Mouse (Mus musculus) forebrain, embryonic 11.5 days (tissue): ENCODE measurements around the gene Krt36. TPM values are rescaled to one million over a fixed set of nuclear protein-coding genes. Genes with fewer than 3 reads are reported as not detected.

Experiments used
- ATAC-seq: fragments of 200-750 bp; cut with Nextera tagmentation; replicated peaks from 2 replicates; pipeline ENCODE4 v1.8.0; 2017; ENCODE audit warnings: moderate TSS enrichment; ENCODE audit not compliant: low FRiP score
- DNase-seq: peaks from one replicate; pipeline ENCODE4 v3.0.0-alpha.2; 2017; ENCODE audit warnings: low spot score
- H3K27ac ChIP-seq: fragments of 300-500 bp; sonication (generic); 2 replicates; pipeline ENCODE4 v1.5.1; 2014; ENCODE audit warnings: low read depth, low read length
- H3K27me3 ChIP-seq: fragments of 300-500 bp; sonication (generic); 2 replicates; pipeline ENCODE4 v1.6.1; 2014; ENCODE audit warnings: mild to moderate bottlenecking, low read length, mixed read lengths; ENCODE audit not compliant: control insufficient read depth, insufficient read depth
- H3K36me3 ChIP-seq: fragments of 300-500 bp; sonication (generic); 2 replicates; pipeline ENCODE4 v1.6.1; 2014; ENCODE audit warnings: mild to moderate bottlenecking, low read length, moderate library complexity, mixed read lengths; ENCODE audit not compliant: control insufficient read depth, insufficient read depth
- H3K4me1 ChIP-seq: fragments of 300-500 bp; sonication (generic); replicated peaks from 2 replicates; pipeline ENCODE4 v1.6.1; 2014; ENCODE audit warnings: low read length, mixed read lengths; ENCODE audit not compliant: control insufficient read depth, insufficient read depth
- H3K4me2 ChIP-seq: fragments of 300-500 bp; sonication (generic); 2 replicates; pipeline ENCODE4 v1.6.1; 2014; ENCODE audit warnings: low read depth, mild to moderate bottlenecking, low read length, moderate library complexity, mixed read lengths; ENCODE audit not compliant: severe bottlenecking
- H3K4me3 ChIP-seq: fragments of 300-500 bp; sonication (generic); 2 replicates; pipeline ENCODE4 v1.5.1; 2014; ENCODE audit warnings: low read depth, low read length
- H3K9ac ChIP-seq: fragments of 300-500 bp; sonication (generic); 2 replicates; pipeline ENCODE4 v1.6.1; 2014; ENCODE audit warnings: low read length
- H3K9me3 ChIP-seq: fragments of 300-500 bp; sonication (generic); 2 replicates; pipeline ENCODE4 v1.6.1; 2016; ENCODE audit warnings: low read length, mixed read lengths; ENCODE audit not compliant: control insufficient read depth
- WGBS: fragments of 180-500 bp; shearing (Covaris S2); extraction: QIAGEN DNeasy Blood & Tissue Kit; methylation state at CpG from one replicate; pipeline ENCODE4 v1.1.7; 2014; 5-methylcytosine and 5-hydroxymethylcytosine counted together
- polyA plus RNA-seq: library from polyadenylated mRNA; unstranded; fragments of >200 nt; fragmentation: Nextera tagmentation; extraction: Ambion mirVana; gene quantifications from 2 replicates; pipeline ENCODE4 v1.2.1, GENCODE M21; 2014

Krt36 gene
- polyA plus RNA-seq, 1 experiment from 2014 or later, result not detected

- H3K9me3 ChIP-seq, result no peaks in the 10 kb centered on the region
- no peak overlapping the region for H3K4me2 ChIP-seq
- 85% methylated on average over 12 of the region's 12 CpGs for WGBS
- no peaks in the 10 kb centered on the region for H3K36me3 ChIP-seq
- ATAC-seq (no peak), DNase-seq (no peak)
- H3K4me1 ChIP-seq, result no peaks in the 10 kb centered on the region
- no peak overlapping the region for H3K4me3 ChIP-seq
- H3K27me3 ChIP-seq, result no peaks in the 10 kb centered on the region
- H3K27ac ChIP-seq, result no peak overlapping the region
- H3K9ac ChIP-seq, result no peak overlapping the region
These were observed 39.0 kb downstream of the Krt36 start for GRCm38 (mm10) chr11:100066236-100067010.

- 72% methylated on average over 8 of the region's 8 CpGs for WGBS
- no peak for DNase-seq
These were observed 46.6 kb downstream of the Krt36 start for GRCm38 (mm10) chr11:100058875-100059274.

GRCm38 (mm10) chr11:100055686-100056655 lies 49.5 kb downstream of the Krt36 start:
- Histone ChIP-seq H3K4me1 (no peaks in the 10 kb centered on the region), H3K27me3 (no peaks in the 10 kb centered on the region), H3K9ac (no peak overlapping the region), H3K4me3 (no peak overlapping the region), H3K9me3 (no peaks in the 10 kb centered on the region), H3K4me2 (no peak overlapping the region), H3K27ac (no peak overlapping the region), H3K36me3 (no peaks in the 10 kb centered on the region)
- ATAC-seq, result no peak
- no peak for DNase-seq
- WGBS, result 79% methylated on average over 9 of the region's 9 CpGs

More at GRCm38 (mm10) chr11:100058875-100059274, 46.6 kb downstream of the Krt36 start:
- H3K4me2 ChIP-seq, result no peak overlapping the region
- no peak overlapping the region for H3K27ac ChIP-seq
- H3K36me3 ChIP-seq, result no peaks in the 10 kb centered on the region
- no peaks in the 10 kb centered on the region for H3K9me3 ChIP-seq
- ATAC-seq, result no peak
- H3K4me3 ChIP-seq, result no peak overlapping the region
- H3K4me1 ChIP-seq, result no peaks in the 10 kb centered on the region
- no peaks in the 10 kb centered on the region for H3K27me3 ChIP-seq
- no peak overlapping the region for H3K9ac ChIP-seq

Other genes starting within 250 kb of the Krt36 start
- gene Gm11568, start 247.7 kb downstream of the Krt36 start, polyA plus RNA-seq, result not detected in 2 replicates
- gene Gm11559, start 241.2 kb downstream of the Krt36 start, polyA plus RNA-seq, result not detected in 2 replicates
- gene Krtap9-1, start 232.2 kb downstream of the Krt36 start, polyA plus RNA-seq, result not detected in 2 replicates
- gene Gm11567, start 226.4 kb downstream of the Krt36 start, polyA plus RNA-seq, result not detected in 2 replicates
- not detected in 2 replicates for gene Krtap31-1, start 197.7 kb downstream of the Krt36 start, polyA plus RNA-seq
- gene Gm11565, start 190.9 kb downstream of the Krt36 start, polyA plus RNA-seq, result not detected in 2 replicates
- gene Krtap31-2, start 169.3 kb downstream of the Krt36 start, polyA plus RNA-seq, result not detected in 2 replicates
- gene Krtap9-5, start 157.2 kb downstream of the Krt36 start, polyA plus RNA-seq, result not detected in 2 replicates
- not detected in 2 replicates for gene Krtap29-1, start 126.6 kb downstream of the Krt36 start, polyA plus RNA-seq
- gene Krtap16-1, start 119.0 kb downstream of the Krt36 start, polyA plus RNA-seq, result not detected in 2 replicates
- gene Krtap17-1, start 111.6 kb downstream of the Krt36 start, polyA plus RNA-seq, result not detected in 2 replicates
- gene Krt33a, start 89.4 kb downstream of the Krt36 start, polyA plus RNA-seq, result not detected in 2 replicates
- gene Krt33b, start 75.8 kb downstream of the Krt36 start, polyA plus RNA-seq, result not detected in 2 replicates
- gene Krt34, start 64.1 kb downstream of the Krt36 start, polyA plus RNA-seq, result not detected in 2 replicates
- gene Krt31, start 55.1 kb downstream of the Krt36 start, polyA plus RNA-seq, result not detected in 2 replicates
- not detected in 2 replicates for gene Krt32, start 17.4 kb downstream of the Krt36 start, polyA plus RNA-seq
- gene Krt35, start 9.4 kb downstream of the Krt36 start, polyA plus RNA-seq, result not detected in 2 replicates
- gene Krt13, start 15.9 kb upstream of the Krt36 start, polyA plus RNA-seq, result not detected in 2 replicates
- gene Krt15, start 30.3 kb upstream of the Krt36 start, polyA plus RNA-seq, result 0.90 and 1.2 TPM in 2 replicates
- 3.0 and 4.0 TPM in 2 replicates for gene Krt19, start 43.0 kb upstream of the Krt36 start, polyA plus RNA-seq
- not detected in 2 replicates for gene Krt9, start 87.6 kb upstream of the Krt36 start, polyA plus RNA-seq
- gene Krt14, start 101.9 kb upstream of the Krt36 start, polyA plus RNA-seq, result 1.6 and 1.7 TPM in 2 replicates
- gene Krt16, start 143.3 kb upstream of the Krt36 start, polyA plus RNA-seq, result not detected in 2 replicates
- gene Krt17, start 155.4 kb upstream of the Krt36 start, polyA plus RNA-seq, result not detected in 2 replicates
- gene Krt42, start 164.2 kb upstream of the Krt36 start, polyA plus RNA-seq, result not detected in 2 replicates
- 1,675 and 1,791 TPM in 2 replicates for gene Eif1, start 214.3 kb upstream of the Krt36 start, polyA plus RNA-seq
- 0.69 and 0.79 TPM in 2 replicates for gene Gast, start 228.8 kb upstream of the Krt36 start, polyA plus RNA-seq